In genomic region chr2:149195736-149196135, GRCm38 (mm10) we compare ENCODE assay signal across 27 mouse cellular contexts.
DNase-seq lines count a peak whose midpoint lies in the region; ATAC-seq and TF ChIP-seq lines count a peak whose summit lies in the region.
"Had no signal": no experiment of that assay in that cellular context is flagged by ENCODE, and none has a peak within 500 bp of the region (broad histone marks: within the 10 kb centered on the region; RNA-seq: fewer than 3 reads in every experiment).

No protein-coding gene starts in this region.

- TF ChIP-seq RAD21 in MEL (IDR thresholded peaks at IDR 0.05; ENCODE audit: low read depth, low read length): peak; percentile 55

- no peak for TF ChIP-seq POLR2A in MEL (IDR thresholded peaks at IDR 0.05; ENCODE audit: control insufficient read depth in 1 of 2, insufficient read depth in 1 of 2, low read depth in 1 of 2, low read length in 2 of 2, poor library complexity in 1 of 2)

- WGBS in forebrain, embryonic 16.5 days: 76% methylated on average over 1 of the region's 1 CpGs

- H3K36me3 ChIP-seq in MEL (ENCODE audit: control insufficient read depth in 1 of 2, insufficient read depth in 2 of 2, low read length in 2 of 2): no peaks in the 10 kb centered on the region
- H3K36me3 ChIP-seq in forebrain, embryonic 16.5 days (ENCODE audit: control insufficient read depth, insufficient read depth): no peaks in the 10 kb centered on the region
- H3K36me3 ChIP-seq: embryonic facial prominence, embryonic 12.5 days; heart, embryonic 12.5 days; hindbrain, embryonic 13.5 days; midbrain, embryonic 13.5 days; stomach, embryonic 15.5 days had no signal

- H3K9me3 ChIP-seq in MEL (replicated peaks; ENCODE audit: insufficient read depth, low read length): no peaks in the 10 kb centered on the region
- no peaks in the 10 kb centered on the region for H3K9me3 ChIP-seq in forebrain, embryonic 16.5 days (ENCODE audit: control insufficient read depth, low read length)
- H3K9me3 ChIP-seq: embryonic facial prominence, embryonic 12.5 days; heart, embryonic 12.5 days; hindbrain, embryonic 13.5 days; megakaryocyte, embryonic 14.5 days; midbrain, embryonic 13.5 days; stomach, embryonic 15.5 days had no signal

- no peaks in the 10 kb centered on the region for H3K79me2 ChIP-seq in MEL (ENCODE audit: control insufficient read depth, insufficient read depth, low read length, poor library complexity)

- no peak for ATAC-seq in forebrain, embryonic 16.5 days
- ATAC-seq: forebrain, embryonic 14.5 days; inflammation-experienced regulatory T-cells, adult 6 months; lung, postnatal 0 days; midbrain, embryonic 13.5 days; Patski had no signal

- DNase-seq in embryo, embryonic 11 days: peak; percentile 0
- no peak for DNase-seq in embryo, embryonic 10 days (ENCODE audit: low spot score)
- DNase-seq in 416B (ENCODE audit: low read depth) (peak; percentile 42), MEL (ENCODE audit: low read depth, low spot score) (peak; percentile 28)
- peak; percentile 1 for DNase-seq in naive thymus-derived CD4-positive, alpha-beta T cell, adult 2 months (ENCODE audit: low read depth)
- no peak for DNase-seq in cerebellum, adult 18-20 months
- DNase-seq: adrenal gland, postnatal 25 days; cerebellum, adult 2 months; cerebellum, postnatal 14 days; heart, adult 2 months; heart, postnatal 4 days; kidney, adult 11 months; kidney, postnatal 14 days; liver; lung, postnatal 4 days; thymus, postnatal 14 days had no signal

- no peaks in the 10 kb centered on the region for H3K4me1 ChIP-seq in MEL (ENCODE audit: control insufficient read depth in 1 of 2, insufficient read depth in 2 of 2, low read length in 2 of 2)
- H3K4me1 ChIP-seq in forebrain, embryonic 16.5 days (replicated peaks; ENCODE audit: control insufficient read depth, insufficient read depth, low read length): no peaks in the 10 kb centered on the region
- H3K4me1 ChIP-seq: embryonic facial prominence, embryonic 12.5 days; heart, embryonic 12.5 days; hindbrain, embryonic 13.5 days; megakaryocyte, embryonic 14.5 days; midbrain, embryonic 13.5 days; stomach, embryonic 15.5 days had no signal

- no peak for TF ChIP-seq EP300 in MEL (IDR thresholded peaks at IDR 0.05; ENCODE audit: low read depth in 1 of 2, low read length in 2 of 2)

- peak in 2 of 3 experiments; percentile 27 to 53; a peak in 3 of 6 replicates for TF ChIP-seq CTCF in MEL (IDR thresholded peaks at IDR 0.05 in 2 of 3, conservative IDR thresholded peaks at IDR 0.05 in 1 of 3; ENCODE audit: control insufficient read depth in 1 of 3, insufficient read depth in 1 of 3, low read depth in 2 of 3, low read length in 3 of 3, poor library complexity in 1 of 3, severe bottlenecking in 1 of 3)

- no peaks in the 10 kb centered on the region for H3K27me3 ChIP-seq in MEL (ENCODE audit: control insufficient read depth in 1 of 2, insufficient read depth in 2 of 2, low read length in 2 of 2)
- H3K27me3 ChIP-seq in forebrain, embryonic 16.5 days (replicated peaks; ENCODE audit: control insufficient read depth, insufficient read depth, low read length): no peaks in the 10 kb centered on the region
- H3K27me3 ChIP-seq: embryonic facial prominence, embryonic 12.5 days; heart, embryonic 12.5 days; hindbrain, embryonic 13.5 days; megakaryocyte, embryonic 14.5 days; midbrain, embryonic 13.5 days; Patski; stomach, embryonic 15.5 days had no signal

- H3K4me3 ChIP-seq in MEL (ENCODE audit: control insufficient read depth in 1 of 2, insufficient read depth in 1 of 2, low read depth in 2 of 2, low read length in 2 of 2): no peak overlapping the region
- no peak overlapping the region for H3K4me3 ChIP-seq in forebrain, embryonic 16.5 days (replicated peaks; ENCODE audit: low read length)
- H3K4me3 ChIP-seq: embryonic facial prominence, embryonic 12.5 days; heart, adult 2 months; heart, embryonic 12.5 days; hindbrain, embryonic 13.5 days; megakaryocyte, embryonic 14.5 days; midbrain, embryonic 13.5 days; stomach, embryonic 15.5 days had no signal

- no peak overlapping the region for H3K27ac ChIP-seq in MEL (ENCODE audit: control insufficient read depth, low read depth, low read length)
- H3K27ac ChIP-seq in forebrain, embryonic 16.5 days (ENCODE audit: low read length): no peak overlapping the region
- H3K27ac ChIP-seq: embryonic facial prominence, embryonic 12.5 days; heart, adult 2 months; hindbrain, embryonic 13.5 days; midbrain, embryonic 13.5 days; stomach, embryonic 15.5 days had no signal

- no peak overlapping the region for H3K9ac ChIP-seq in MEL (ENCODE audit: control insufficient read depth, low read depth, low read length, poor library complexity, severe bottlenecking)
- H3K9ac ChIP-seq in forebrain, embryonic 16.5 days (replicated peaks; ENCODE audit: low read depth, low read length): no peak overlapping the region
- H3K9ac ChIP-seq: embryonic facial prominence, embryonic 12.5 days; heart, embryonic 12.5 days; hindbrain, embryonic 13.5 days; midbrain, embryonic 13.5 days; stomach, embryonic 15.5 days had no signal

- H3K4me2 ChIP-seq in forebrain, embryonic 16.5 days (ENCODE audit: low read length): no peak overlapping the region
- H3K4me2 ChIP-seq: embryonic facial prominence, embryonic 12.5 days; heart, embryonic 12.5 days; hindbrain, embryonic 13.5 days; midbrain, embryonic 13.5 days; stomach, embryonic 15.5 days had no signal

TF ChIP-seq in MEL, 35 proteins besides CTCF, POLR2A, EP300 and RAD21:
- no peak for TF ChIP-seq ELF1 (IDR thresholded peaks at IDR 0.05; ENCODE audit: low read depth, low read length)
- peak; percentile 24 for TF ChIP-seq ZC3H11A (IDR thresholded peaks at IDR 0.05; ENCODE audit: low read depth, low read length)
- TF ChIP-seq SMC3 (IDR thresholded peaks at IDR 0.05; ENCODE audit: low read depth, low read length): peak; percentile 51
- no peak for TF ChIP-seq GABPA (IDR thresholded peaks at IDR 0.05; ENCODE audit: low read depth, low read length)

Comparison
In these comparisons a context has a peak if more than half of its experiments do, and no peak if none do; other contexts are left out.
1. DNase-seq: peak in embryo, embryonic 11 days (single experiment), 416B (single experiment), MEL (single experiment) and naive thymus-derived CD4-positive, alpha-beta T cell, adult 2 months (single experiment); none in embryo, embryonic 10 days (single experiment) and cerebellum, adult 18-20 months (0 of 2).